Mouse (Mus musculus) embryo, embryonic 10 days (tissue): Measurements from ENCODE around the gene Rap2c.

ENCODE experiments used
- DNase-seq: peaks from one replicate; pipeline ENCODE4 v3.0.0-alpha.2; 2015; ENCODE audit warnings: low spot score

Gene Rap2c

DNA sequence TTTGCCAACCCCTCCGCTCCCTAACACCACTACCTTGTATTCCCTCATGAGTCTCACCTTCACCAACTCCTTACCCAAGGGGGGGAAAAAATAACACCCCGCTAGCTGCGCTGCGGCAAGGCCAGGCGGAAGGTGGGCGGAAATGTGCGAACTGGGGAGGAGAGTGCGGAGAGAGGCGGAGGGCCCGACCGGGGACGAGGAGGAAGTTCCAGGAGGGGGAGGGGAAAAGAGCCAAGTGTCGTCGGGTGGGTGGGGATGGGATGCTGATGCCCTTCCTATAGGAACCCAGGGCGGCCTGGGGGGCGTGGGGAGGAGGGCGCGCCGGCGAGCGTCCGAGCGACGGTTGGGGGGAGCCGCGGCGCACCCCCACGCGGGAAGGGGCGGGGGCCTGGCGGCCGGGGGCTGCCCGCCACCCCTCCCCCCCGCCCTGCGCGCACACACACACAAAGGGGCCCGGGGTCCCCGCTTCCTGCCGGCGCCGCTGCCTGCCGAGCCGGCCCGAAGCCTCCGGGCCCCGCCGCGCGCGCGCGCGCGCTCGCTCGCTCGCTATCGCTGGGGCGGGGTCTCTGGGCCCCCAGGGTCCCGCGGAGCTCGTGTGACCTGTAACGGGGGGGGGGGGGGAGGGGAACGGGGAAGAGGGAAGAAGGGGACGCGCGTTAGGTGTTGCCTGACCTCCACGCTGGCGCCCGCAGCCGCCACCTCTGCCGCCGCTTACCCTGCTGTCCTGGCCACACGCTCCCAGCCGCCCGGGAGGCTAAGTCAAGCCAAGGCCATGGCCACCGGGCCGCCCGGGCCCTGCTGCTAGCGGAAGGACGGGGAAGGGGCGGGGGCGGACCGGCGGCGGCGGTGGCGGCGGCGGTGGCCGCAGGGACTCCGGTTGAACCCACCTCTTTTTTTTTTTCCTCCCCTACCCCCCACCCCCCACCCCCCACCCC, at the start of gene Rap2c:
Rap2c (minus strand) TSS at position 168 of the 935 bp plus-strand sequence.
- DNase-seq = peak; percentile 75

- DNase-seq = no peak
Measured at GRCm38 (mm10) chrX:51066539-51067286, 48.9 kb upstream of the Rap2c start.

- peak; percentile 72 for DNase-seq
Measured at GRCm38 (mm10) chrX:51065773-51066172, 48.0 kb upstream of the Rap2c start.

DNA sequence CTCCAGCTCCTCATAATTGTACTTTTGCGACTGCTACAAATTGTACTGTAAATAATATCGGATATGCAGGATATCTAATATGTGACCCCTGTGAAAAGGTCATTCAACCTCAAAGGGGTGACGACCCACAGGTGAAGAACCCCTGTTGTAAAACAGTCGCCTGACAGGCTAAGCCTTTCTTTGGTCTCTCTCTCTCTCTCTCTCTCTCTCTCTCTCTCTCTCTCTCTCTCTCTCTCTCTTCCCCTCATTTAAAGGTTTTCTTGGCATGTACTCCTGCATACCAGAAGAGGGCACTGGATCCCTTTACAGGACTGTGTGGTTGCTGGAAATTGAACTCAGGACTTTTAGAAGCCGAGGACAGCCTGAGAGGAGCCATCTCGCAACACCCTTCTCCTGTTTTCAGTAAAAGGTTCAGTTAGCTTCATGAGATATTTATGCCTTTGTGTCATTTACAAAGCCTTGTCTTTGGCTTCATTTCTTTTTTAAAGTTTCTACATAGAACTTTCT, 47.4 kb upstream of the Rap2c start:
- no peak for DNase-seq

DNA sequence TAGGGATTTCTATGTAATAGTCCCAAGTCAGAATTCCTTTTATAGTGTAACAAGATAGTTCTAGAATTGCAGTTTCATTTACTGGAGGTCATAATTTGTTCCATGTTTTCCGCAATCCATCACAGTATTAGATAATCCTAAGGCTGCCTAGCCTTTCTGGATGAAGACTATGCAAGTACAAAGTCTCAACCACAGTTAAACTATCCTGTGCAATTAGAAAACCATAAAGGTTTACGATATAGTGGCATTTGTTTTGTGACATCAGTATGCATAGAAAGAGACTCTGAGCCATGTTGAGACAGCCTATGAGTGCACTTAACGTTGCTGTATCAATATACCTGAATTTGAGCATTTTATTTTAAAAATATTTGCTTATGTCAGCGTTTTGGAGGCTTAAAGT, 42.4 kb upstream of the Rap2c start:
- DNase-seq = no peak

DNA sequence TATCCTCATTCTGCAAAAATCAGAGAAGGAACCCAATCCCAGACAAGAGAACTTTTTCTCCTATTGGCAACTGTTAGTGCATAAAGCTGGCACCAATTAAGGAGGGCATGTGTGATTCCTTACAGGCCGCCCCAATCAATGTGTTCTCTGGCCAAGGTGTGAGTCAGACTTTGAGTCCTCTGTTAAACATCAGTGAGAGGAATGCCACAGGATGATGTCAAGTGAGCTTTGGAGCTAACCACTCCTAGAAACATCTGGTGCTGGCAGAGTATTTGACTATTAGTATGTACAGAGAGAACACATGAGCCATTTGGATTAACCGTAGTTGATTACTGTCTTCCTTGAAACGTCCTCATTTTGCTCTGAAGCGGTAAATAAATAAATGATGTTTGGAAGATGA, 40.9 kb upstream of the Rap2c start:
- DNase-seq = no peak

DNA sequence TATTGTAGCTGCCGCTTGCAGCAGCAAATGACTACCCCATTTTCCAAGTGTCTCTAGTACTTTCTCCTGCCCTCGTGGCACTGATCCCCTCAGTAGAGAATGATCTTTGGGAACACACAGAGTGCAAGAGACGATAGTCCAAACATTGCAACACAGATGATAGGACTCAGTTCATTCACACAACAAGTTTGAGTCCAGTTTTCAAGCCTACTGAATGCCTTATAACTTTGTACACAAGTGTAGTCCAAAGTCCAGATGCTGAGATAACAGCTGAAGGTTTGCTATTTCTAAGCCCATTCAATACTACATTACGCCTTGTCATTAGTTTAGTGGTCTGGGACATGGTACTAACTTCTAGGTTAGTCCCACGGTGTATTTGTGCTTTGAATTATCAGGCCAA, 40.5 kb upstream of the Rap2c start:
- no peak for DNase-seq

GRCm38 (mm10) chrX:51051680-51052461, 34.1 kb upstream of the Rap2c start:
- no peak for DNase-seq

- peak; percentile 47 for DNase-seq
Measured at GRCm38 (mm10) chrX:51035678-51036209, 17.9 kb upstream of the Rap2c start.

DNA sequence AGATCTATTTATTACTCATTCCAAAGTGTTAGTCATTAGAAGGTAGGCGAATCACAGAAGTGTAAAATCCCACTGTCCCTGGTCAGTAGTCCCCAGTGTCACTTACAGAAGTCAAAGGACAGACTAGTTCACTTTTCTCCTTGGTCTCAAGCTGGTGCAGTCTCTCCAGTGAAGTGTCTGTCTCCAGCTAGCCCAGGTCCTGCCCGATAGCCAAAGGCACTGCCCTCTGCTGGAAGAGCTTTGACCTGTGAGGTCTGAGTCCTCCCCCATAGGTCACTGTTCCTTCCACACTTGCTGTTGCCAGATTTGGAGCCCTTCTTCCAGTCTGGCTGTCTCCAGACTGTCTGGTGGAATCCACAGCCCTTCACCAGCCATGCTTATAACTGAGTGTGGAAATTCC, 2.1 kb upstream of the Rap2c start:
- DNase-seq = peak; percentile 74

DNA sequence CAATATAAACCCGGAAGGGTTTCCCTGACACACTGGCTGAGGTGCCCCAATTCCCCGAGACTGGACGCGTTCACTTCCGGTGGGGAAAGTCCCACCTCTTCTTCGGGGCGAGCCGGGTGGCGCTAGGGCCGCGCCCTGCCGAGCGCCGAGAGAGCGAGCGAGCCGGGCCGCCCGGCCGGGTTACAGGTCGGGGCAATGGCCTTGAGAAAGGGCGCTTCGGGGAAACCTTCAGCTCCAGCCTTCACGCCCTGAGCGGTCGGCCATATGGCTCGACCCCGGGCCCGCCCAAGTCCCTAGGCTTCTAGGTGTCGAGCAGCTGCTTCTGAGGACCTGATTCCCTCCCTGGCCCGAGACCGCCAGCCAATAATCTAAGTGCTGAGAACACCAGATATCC, 965 bp upstream of the Rap2c start:
- DNase-seq = peak; percentile 79

GRCm38 (mm10) chrX:51016926-51017325, 892 bp downstream of the Rap2c start:
- peak; percentile 14 for DNase-seq

DNA sequence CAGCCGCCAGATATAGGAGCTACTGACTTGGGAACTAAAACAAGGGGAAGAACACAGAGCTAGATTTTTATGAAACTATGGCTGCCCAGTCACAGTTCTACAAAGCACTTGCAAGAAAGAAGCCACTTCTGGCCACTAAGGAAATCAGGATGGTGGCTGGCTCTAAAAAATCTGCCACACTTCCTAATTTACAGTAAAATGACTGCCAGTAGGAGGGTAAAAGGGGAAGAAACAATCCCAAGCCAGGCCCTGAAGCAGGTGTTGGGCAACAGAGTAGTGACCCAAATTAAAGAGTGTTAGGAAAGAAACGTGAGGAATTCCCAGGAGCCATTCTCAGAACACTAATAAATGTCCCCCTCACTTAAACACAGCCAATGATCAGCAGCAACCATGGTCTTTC, 5.5 kb downstream of the Rap2c start:
- no peak for DNase-seq

- no peak for DNase-seq
Measured at GRCm38 (mm10) chrX:51010323-51010722, 7.5 kb downstream of the Rap2c start.

- DNase-seq = no peak
Measured at GRCm38 (mm10) chrX:51000791-51001190, 17.0 kb downstream of the Rap2c start.

DNA sequence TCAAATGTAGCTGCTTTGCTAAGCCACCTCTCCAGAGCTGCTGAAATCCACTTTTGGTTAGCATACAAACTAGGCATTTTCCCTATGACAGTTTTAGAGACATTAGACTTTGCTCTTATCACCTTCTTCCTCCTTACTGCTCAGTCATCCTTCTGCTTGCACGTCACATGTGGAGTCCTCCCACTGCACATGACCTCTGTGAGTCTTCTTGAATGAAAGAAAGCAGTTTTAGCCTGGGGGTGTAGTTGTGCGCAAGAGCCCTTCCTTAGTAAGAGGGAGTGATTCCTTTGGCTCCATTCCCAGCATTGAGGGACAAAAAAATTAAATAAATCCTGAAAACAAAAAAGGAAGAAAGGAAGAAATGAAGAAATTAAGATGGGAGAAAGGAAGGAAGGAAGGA, 22.5 kb downstream of the Rap2c start:
- DNase-seq = no peak

- DNase-seq = no peak
Measured at GRCm38 (mm10) chrX:50991324-50991723, 26.5 kb downstream of the Rap2c start.

- no peak for DNase-seq
Measured at GRCm38 (mm10) chrX:50989940-50990339, 27.9 kb downstream of the Rap2c start.

DNA sequence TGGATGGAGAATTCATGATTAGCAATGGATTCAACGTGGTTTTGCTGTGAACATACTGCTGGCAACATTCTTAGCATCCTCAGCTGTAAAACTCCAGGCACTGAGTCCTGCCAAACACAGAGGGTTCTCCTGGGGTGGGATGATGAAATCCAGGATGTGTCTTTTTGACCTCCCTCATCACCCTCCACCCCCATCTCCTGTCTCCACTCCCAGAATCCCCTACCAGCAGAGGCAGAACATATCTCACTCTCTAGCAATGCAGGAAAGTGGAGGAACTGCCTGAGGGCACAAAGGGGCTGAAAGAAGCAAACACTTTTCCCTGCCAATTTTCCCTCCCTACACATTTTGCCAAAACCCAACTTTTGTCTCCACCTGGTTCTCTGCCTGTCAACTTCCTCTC, 29.2 kb downstream of the Rap2c start:
- DNase-seq = no peak

- no peak for DNase-seq
Measured at GRCm38 (mm10) chrX:50978428-50978827, 39.4 kb downstream of the Rap2c start.

DNA sequence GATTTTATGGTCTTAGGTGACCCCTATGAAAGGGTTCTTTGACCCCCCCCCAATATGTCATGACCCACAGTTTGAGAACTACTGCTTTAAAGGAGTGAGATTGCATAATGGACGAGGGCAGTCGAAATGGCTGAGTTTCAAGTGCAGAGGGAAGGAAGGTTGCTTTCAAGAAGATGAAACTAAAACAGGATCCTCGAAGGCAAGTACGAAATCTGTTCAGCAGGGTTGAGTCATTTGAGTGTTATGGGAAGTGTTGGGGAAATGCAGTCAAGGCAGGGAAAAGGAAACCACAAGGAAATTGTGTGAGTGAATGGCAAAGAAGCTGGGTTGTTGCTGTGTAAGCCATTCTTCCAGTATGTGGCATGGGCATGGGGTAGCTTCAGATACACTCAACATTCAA, 45.7 kb downstream of the Rap2c start:
- no peak for DNase-seq

DNA sequence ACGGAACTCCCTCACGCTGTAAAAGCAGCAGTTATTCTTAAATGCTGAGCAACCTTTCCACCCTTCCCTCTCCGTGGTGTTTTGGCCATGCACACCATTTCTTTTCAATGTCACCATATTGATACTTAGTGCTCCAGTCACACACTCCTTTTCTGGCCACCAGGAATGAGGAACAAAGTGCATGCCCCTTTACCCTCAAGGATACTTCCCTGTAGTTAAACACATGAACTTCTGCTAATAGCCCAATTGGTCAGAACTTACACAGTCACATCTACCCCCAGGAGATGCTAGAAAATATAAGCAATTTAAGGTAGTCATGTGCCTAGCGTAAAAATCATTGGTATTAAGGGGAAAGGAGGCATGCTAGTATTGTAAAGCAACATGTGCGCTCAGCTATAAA, 47.9 kb downstream of the Rap2c start:
- DNase-seq = no peak
